Mouse (Mus musculus) heart, adult 2 months (tissue): Measurements from ENCODE around the gene Gm9833.

Experiments used
- CTCF ChIP-seq: fragments of 200-600 bp; IDR thresholded peaks from 2 replicates; pipeline ENCODE4 v1.8.1; 2022; ENCODE audit warnings: antibody characterized with exemption, mild to moderate bottlenecking, moderate library complexity
- EP300 ChIP-seq: fragments of 200-500 bp; IDR thresholded peaks from 2 replicates; pipeline ENCODE4 v1.6.1; 2011; ENCODE audit warnings: low read depth, low read length, control low read depth; ENCODE audit not compliant: insufficient read depth
- POLR2A ChIP-seq: fragments of 200-500 bp; IDR thresholded peaks from 2 replicates; pipeline ENCODE4 v1.6.1; 2011; ENCODE audit warnings: mild to moderate bottlenecking, low read depth, low read length, control low read depth; ENCODE audit not compliant: insufficient read depth

DNA sequence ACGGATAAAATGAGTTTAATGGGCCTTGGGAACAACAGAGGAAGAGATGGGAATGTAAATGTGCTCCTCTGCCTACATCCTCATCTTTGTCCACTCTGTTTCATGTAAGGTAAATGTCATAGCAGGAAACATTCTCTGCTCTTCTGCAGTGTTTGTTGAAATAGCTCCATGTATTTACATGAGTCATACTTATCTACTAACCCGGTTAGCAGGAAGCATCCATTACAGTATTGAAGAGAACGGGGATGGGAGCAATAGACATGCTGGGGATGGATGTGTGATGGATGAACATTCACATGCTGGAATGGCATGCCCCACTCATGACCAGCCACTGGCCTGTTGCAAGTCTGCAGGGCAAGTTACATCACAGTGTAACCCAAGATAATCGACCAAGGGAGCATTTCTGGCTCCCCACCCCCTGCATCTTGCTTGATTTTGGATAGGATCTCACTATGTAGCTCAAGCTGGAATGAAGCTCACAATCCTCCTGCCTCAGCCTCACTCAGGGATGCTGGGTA, 5.3 kb upstream of the Gm9833 start:
- TF ChIP-seq CTCF, result no peak
- no peak for TF ChIP-seq POLR2A
- no peak for TF ChIP-seq EP300
